Mouse (Mus musculus) layer of hippocampus, postnatal 10 days (tissue): ENCODE data around the gene Ccdc27. TPM values are rescaled to one million over a fixed set of nuclear protein-coding genes. Genes with fewer than 3 reads are reported as not detected.
A peak's percentile ranks its signal among the peaks of the same experiment; 100 is the strongest.

Experiments
- DNase-seq, 2 experiments: peaks; one replicate each; pipeline ENCODE4 v3.0.0; 2021; ENCODE audit warnings: low spot score in 2 of 2
- long read RNA-seq: library from polyadenylated mRNA; stranded (forward); transcript quantifications from one replicate; pipeline ENCODE4 v2.0.0, GENCODE M21; 2023
- total RNA-seq, 2 experiments: library from RNA; stranded (reverse); gene quantifications; 2 replicates each; pipeline ENCODE4 v1.2.3; 2021

Gene Ccdc27
- 1 to 10 TPM; 1.4 to 2.3 TPM for total RNA-seq
- long read RNA-seq = 0 reads

DNA sequence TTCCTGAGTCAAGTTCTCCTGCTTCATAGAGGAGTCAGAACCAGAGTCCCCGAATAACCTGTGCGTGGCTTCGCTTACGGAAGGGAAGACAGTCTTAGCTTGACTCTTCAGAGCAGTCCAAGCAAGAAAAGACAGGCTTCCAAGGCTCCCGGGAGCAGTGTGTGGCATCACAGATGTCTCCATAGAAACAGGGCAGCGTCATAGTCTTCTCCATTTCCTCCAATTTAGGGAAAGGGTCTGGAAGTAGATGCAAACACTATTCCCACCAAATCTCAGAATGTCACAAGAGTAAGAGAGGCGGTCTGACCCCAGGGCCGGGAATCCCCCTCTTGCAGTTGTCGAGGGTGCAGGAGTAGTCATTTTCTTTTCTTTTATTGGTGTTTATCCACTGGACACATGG, at the start of gene Ccdc27:
TSS of gene Ccdc27 (minus strand) at position 101 of the 400 bp plus-strand sequence.
- DNase-seq = no peak

- DNase-seq = no peak
These were observed 48.9 kb upstream of the Ccdc27 start for GRCm38 (mm10) chr4:154091356-154091755.

DNA sequence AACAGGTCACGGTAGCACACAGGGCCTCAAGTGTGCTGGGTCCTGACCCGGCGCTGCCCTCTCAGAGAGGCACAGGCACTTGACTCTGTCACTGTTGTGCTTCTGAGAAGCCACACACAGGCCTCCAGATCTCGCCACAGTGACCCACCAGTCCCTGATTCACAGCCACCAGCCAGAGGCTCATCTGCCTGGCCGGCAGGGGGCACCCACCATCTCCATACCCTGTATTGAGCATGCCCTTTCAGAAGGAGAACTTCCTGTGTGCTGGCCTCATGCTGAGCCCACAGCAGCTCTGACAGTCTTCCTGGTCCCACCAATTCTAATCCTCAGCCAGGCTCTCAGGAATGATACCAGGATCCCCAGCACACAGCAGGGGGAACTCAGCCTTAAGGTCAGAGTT, 46.7 kb upstream of the Ccdc27 start:
- no peak for DNase-seq

DNA sequence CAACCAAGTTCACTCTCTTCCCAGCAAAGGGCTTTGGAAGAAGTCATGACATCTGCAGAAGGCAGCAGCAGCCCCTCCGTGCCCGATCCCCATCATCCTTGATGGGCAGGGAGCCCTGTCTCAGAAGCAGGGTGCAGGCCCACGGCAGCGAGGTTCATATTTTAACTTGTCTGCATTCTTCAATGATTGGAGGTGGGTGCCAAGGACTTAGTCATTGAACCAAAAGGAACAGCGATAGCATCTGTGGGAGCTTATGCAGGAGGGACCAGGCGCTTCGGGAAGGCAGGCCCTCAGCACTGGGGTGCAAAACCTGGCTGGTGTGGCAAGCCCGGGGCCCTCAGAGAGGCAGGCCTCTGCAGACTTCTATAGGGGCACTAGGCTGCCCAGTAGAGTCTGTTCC, 44.0 kb upstream of the Ccdc27 start:
- DNase-seq = no peak

- DNase-seq = no peak
These were observed 43.4 kb upstream of the Ccdc27 start for GRCm38 (mm10) chr4:154085856-154086255.

GRCm38 (mm10) chr4:154081974-154082373, 39.5 kb upstream of the Ccdc27 start:
- no peak for DNase-seq

DNA sequence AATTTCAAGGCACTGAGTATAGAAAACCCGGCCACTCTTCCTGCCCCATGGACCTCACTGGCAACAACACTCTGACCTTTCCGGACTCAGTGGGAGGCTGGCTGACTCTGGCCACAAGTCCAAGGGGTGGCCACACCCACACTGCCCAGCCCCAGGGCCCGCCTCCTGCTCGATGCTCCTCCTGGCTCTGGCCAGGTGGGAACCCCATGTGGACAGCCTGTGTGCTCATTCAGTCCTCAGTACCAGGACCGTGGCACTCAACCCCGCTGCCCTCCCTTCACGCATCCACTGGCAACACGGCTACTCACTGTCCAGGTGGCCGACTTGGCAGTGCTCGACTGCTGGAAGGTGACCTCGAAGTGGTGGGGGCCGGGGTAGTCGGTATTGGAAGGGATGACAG, 38.5 kb upstream of the Ccdc27 start:
- DNase-seq = no peak

- no peak for DNase-seq
These were observed 37.7 kb upstream of the Ccdc27 start for GRCm38 (mm10) chr4:154080211-154080610.

GRCm38 (mm10) chr4:154071941-154072340, 29.5 kb upstream of the Ccdc27 start:
- no peak for DNase-seq

DNA sequence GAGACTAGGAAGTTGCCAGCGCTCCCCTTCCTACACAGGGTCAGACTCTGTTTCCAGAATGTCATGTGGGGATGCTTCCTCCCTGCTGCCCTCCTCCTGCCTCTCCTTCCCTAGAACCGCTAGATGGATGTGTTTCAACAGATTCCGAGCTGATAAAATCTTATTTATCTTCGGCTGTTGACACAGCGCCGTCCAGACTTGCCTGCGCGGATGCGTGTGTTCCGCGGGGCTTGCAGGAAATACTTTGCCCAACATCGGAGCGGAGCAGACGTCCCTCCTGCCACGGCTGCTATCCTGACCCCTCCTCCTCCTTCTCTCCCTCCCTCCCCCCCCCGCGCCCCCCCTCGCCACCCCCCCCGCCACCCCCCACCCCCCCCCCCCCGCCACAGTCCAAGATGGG, 29.0 kb upstream of the Ccdc27 start:
- DNase-seq = no peak

- peak in 1 of 2 experiments; percentile 31 for DNase-seq
These were observed 28.4 kb upstream of the Ccdc27 start for GRCm38 (mm10) chr4:154070896-154071295.

GRCm38 (mm10) chr4:154064827-154065773, 22.6 kb upstream of the Ccdc27 start:
- DNase-seq = peak in 1 of 2 experiments; percentile 33

GRCm38 (mm10) chr4:154057696-154058095, 15.2 kb upstream of the Ccdc27 start:
- no peak for DNase-seq

GRCm38 (mm10) chr4:154056661-154057060, 14.2 kb upstream of the Ccdc27 start:
- no peak for DNase-seq

DNA sequence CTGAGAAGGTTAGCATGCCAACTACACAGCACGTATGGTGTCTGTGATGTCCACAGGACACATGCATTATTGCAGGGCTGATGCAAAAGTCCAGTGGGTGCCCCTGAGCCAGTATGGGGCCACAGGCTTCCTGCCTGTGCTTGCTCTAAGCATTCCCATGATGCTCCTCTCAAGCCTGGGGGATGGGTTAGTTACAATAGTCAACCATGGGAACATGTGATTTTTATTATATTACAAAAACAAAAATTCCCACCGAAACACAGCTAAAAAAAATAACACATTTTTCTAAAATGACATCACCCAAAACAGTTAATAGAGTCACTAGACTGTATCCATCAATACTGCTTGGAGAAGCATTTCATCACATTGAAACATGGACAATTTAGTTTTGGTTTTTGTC, 13.6 kb upstream of the Ccdc27 start:
- no peak for DNase-seq

GRCm38 (mm10) chr4:154055482-154055881, 13.0 kb upstream of the Ccdc27 start:
- no peak for DNase-seq

DNA sequence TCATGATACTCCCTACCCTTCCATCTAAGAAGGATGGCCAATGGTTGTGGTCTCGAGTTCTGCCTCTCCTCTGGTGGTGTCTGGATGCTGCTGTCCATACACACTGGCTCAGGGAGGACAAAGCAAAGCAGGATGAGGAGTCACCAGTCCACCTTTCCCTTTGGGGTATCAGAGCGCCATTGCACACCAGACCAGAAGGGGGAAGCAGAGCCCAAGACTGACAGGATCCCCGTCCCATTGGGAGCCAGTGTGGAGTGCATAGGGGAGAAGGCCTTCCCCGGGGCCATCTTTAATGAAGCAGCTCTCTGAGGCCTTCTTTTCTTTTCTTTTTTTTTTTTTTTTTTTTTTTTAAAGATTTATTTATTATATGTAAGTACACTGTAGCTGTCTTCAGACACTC, 10.6 kb upstream of the Ccdc27 start:
- no peak for DNase-seq

- no peak for DNase-seq
These were observed 8.9 kb upstream of the Ccdc27 start for GRCm38 (mm10) chr4:154051401-154051800.

DNA sequence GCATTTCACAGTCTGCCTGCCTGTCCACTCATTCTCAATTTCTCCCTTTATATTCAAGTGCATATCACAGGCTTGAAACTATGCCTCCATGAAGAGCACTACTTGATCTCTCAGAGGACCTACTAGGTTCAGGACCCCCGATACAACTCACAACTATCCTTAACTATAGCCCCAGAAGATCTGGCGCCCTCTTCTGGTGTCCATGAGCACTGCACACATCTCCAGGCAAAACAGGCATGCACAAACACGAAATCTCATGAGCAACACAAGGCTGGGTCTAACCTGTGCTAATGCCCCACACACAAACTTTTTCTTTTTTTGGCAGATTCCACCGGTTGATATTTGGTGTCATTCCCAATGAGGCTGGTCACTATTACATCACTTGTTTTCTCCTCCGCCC, 3.4 kb upstream of the Ccdc27 start:
- no peak for DNase-seq

- no peak for DNase-seq
These were observed 5.4 kb downstream of the Ccdc27 start for GRCm38 (mm10) chr4:154037123-154037522.

DNA sequence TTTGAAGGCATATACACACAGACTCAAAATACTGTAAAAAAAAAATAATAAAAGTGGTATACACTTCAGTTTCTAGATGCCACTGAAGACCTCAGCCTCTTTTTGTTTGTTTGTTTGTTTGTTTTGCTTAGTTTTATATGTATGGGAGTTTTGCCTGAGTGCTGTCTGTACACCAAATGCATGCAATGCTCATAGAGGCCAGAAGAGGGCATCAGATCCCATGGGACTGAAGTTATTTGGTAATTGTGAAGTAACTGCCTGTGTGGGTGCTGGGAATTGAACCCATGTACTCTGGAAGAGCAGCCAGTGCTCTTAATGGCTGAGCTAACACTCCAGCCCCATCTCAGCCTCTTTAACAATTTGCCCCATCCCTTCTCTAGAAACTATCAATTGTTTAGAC, 13.8 kb downstream of the Ccdc27 start:
- DNase-seq = no peak

- no peak for DNase-seq
These were observed 14.4 kb downstream of the Ccdc27 start for GRCm38 (mm10) chr4:154028066-154028465.

- DNase-seq = no peak
These were observed 16.1 kb downstream of the Ccdc27 start for GRCm38 (mm10) chr4:154026441-154026761.
